Mouse (Mus musculus) ES-E14 (cell line): ENCODE results near the gene Ccl24. TPM values are rescaled to one million over a fixed set of nuclear protein-coding genes. Genes with fewer than 3 reads are reported as not detected.
"Not testable (repeated sequence)": the region's sequence is repeated elsewhere in the genome, so short reads cannot be mapped to it uniquely, and the experiment has no call there.

ENCODE experiments used
- DNase-seq: peaks from one replicate; pipeline ENCODE4 v3.0.0-alpha.2; 2013; ENCODE audit warnings: low read depth, low spot score
- H3K27ac ChIP-seq: 2 replicates; pipeline ENCODE4 v1.5.1; 2012; ENCODE audit warnings: low read depth, mild to moderate bottlenecking, low read length, moderate library complexity, mixed read lengths; ENCODE audit not compliant: poor library complexity, insufficient read depth, severe bottlenecking
- H3K36me3 ChIP-seq: 2 replicates; pipeline ENCODE4 v1.6.1; 2012; ENCODE audit warnings: mild to moderate bottlenecking, low read length, moderate library complexity, mixed read lengths; ENCODE audit not compliant: control insufficient read depth, poor library complexity, insufficient read depth, severe bottlenecking
- H3K4me1 ChIP-seq, 2 experiments: fragments of 150-350 bp in 1 of 2; sonication (generic) in 1 of 2; 2 replicates each; pipeline ENCODE4 v1.6.1; 2012; ENCODE audit warnings: low read length in 2 of 2, mild to moderate bottlenecking in 1 of 2, mixed read lengths in 1 of 2; ENCODE audit not compliant: control insufficient read depth in 2 of 2, insufficient read depth in 2 of 2, poor library complexity in 1 of 2
- H3K4me3 ChIP-seq, 2 experiments: fragments of 150-350 bp in 1 of 2; sonication (generic) in 1 of 2; 2 replicates each; pipeline ENCODE4 v1.5.1; 2012; ENCODE audit warnings: low read length in 2 of 2, low read depth in 1 of 2, mild to moderate bottlenecking in 1 of 2, mixed read lengths in 1 of 2; ENCODE audit not compliant: insufficient read depth in 1 of 2, poor library complexity in 1 of 2, severe bottlenecking in 1 of 2
- H3K9ac ChIP-seq: 2 replicates; pipeline ENCODE4 v1.6.1; 2012; ENCODE audit warnings: low read depth, mild to moderate bottlenecking, low read length, mixed read lengths; ENCODE audit not compliant: poor library complexity, insufficient read depth, severe bottlenecking
- H3K9me3 ChIP-seq: fragments of 150-350 bp; sonication (generic); 2 replicates; pipeline ENCODE4 v1.6.1; 2012; ENCODE audit warnings: low read depth, mild to moderate bottlenecking, low read length; ENCODE audit not compliant: control insufficient read depth, insufficient read depth
- CHD2 ChIP-seq: IDR thresholded peaks from 2 replicates; pipeline ENCODE4 v1.6.1; 2014; ENCODE audit warnings: mild to moderate bottlenecking, low read depth, low read length, inconsistent platforms
- HCFC1 ChIP-seq: IDR thresholded peaks from 2 replicates; pipeline ENCODE4 v1.6.1; 2012; ENCODE audit warnings: low read length, inconsistent platforms, borderline replicate concordance; ENCODE audit not compliant: insufficient read depth
- MAFK ChIP-seq: IDR thresholded peaks from 2 replicates; pipeline ENCODE4 v1.6.1; 2014; ENCODE audit warnings: mild to moderate bottlenecking, low read depth, low read length, inconsistent platforms; ENCODE audit not compliant: insufficient read depth
- ZC3H11A ChIP-seq: IDR thresholded peaks from 2 replicates; pipeline ENCODE4 v1.6.1; 2012; ENCODE audit warnings: low read depth, mild to moderate bottlenecking, inconsistent platforms, low read length, borderline replicate concordance
- ZNF384 ChIP-seq: IDR thresholded peaks from 2 replicates; pipeline ENCODE4 v1.6.1; 2012; ENCODE audit warnings: low read depth, low read length, inconsistent platforms
- in situ Hi-C, 2 experiments: fragments of 600-800 bp; cut with MboI; formaldehyde crosslinking; loops; one replicate each; pipeline ENCODE4 v1.15.1; 2025; ENCODE audit warnings: low sequenced_read_pairs in 2 of 2, inconsistent platforms in 1 of 2; ENCODE audit not compliant: unreplicated experiment in 2 of 2
- total RNA-seq: library from RNA; depleted of rRNA; stranded (reverse); fragments of 300-350 nt; gene quantifications from 2 replicates; pipeline ENCODE4 v1.2.3, GENCODE M21; 2012

Ccl24 gene
- total RNA-seq, 1 experiment = not detected

- Histone ChIP-seq H3K9me3 (no peaks in the 10 kb centered on the region), H3K27ac (no peak overlapping the region), H3K36me3 (no peaks in the 10 kb centered on the region), H3K4me3 (no peak overlapping the region), H3K4me1 (peaks cover 0 to 2% of the 10 kb centered on the region in 2 experiments; a peak in 1 of 4 replicates), H3K9ac (no peak overlapping the region)
- no peak for DNase-seq
- in situ Hi-C loops = loop anchor here in 1 of 2 experiments (25.0 kb wide), 1 partner anchor 195 kb away; no protein-coding TSS in a partner anchor
- TF ChIP-seq ZC3H11A = no peak
- TF ChIP-seq HCFC1 = no peak
- no peak for TF ChIP-seq ZNF384
- TF ChIP-seq CHD2 = no peak
- no peak for TF ChIP-seq MAFK
Measured at GRCm38 (mm10) chr5:135607581-135607980, 34.7 kb upstream of the Ccl24 start.

- not testable (repeated sequence) for H3K36me3 ChIP-seq, DNase-seq, H3K4me1 ChIP-seq, H3K9me3 ChIP-seq, H3K9ac ChIP-seq, H3K4me3 ChIP-seq, H3K27ac ChIP-seq
- in situ Hi-C loops = loop anchor here in 1 of 2 experiments (25.0 kb wide), 1 partner anchor 194 kb away; no protein-coding TSS in a partner anchor
Measured at GRCm38 (mm10) chr5:135606717-135607116, 33.9 kb upstream of the Ccl24 start.

GRCm38 (mm10) chr5:135604643-135605042, 31.8 kb upstream of the Ccl24 start:
- DNase-seq, H3K4me1 ChIP-seq, H3K27ac ChIP-seq, H3K9ac ChIP-seq, H3K4me3 ChIP-seq, H3K36me3 ChIP-seq, H3K9me3 ChIP-seq: not testable (repeated sequence)
- in situ Hi-C loops = loop anchor here in 1 of 2 experiments (25.0 kb wide), 1 partner anchor 192 kb away; no protein-coding TSS in a partner anchor

- Histone ChIP-seq H3K27ac (no peak overlapping the region), H3K4me3 (no peak overlapping the region), H3K9me3 (no peaks in the 10 kb centered on the region), H3K36me3 (no peaks in the 10 kb centered on the region), H3K9ac (no peak overlapping the region), H3K4me1 (no peaks in the 10 kb centered on the region)
- TF ChIP-seq MAFK (no peak), ZNF384 (no peak)
- in situ Hi-C loops = no loop called here
- no peak for DNase-seq
Measured at GRCm38 (mm10) chr5:135589996-135590784, 17.3 kb upstream of the Ccl24 start.

DNA sequence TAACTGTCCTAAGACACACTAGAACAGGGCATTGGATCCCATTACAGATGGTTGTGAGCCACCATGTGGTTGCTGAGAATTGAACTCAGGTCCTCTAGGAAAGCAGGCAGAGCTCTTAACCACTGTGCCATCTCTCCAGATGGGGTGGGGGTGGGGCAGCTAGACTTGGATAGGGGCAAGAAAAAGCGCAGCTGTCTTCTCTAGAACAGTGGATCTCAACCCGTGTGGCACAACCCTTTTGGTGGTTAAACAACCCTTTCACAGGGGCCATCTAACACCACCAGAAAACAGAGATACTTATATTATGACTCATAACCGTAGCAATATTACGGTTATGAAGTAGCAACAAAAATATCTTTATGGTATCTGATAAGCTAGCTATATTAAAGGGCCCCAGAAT, 14.9 kb upstream of the Ccl24 start:
- in situ Hi-C loops = no loop called here
- H3K4me3 ChIP-seq = no peak overlapping the region
- TF ChIP-seq CHD2 = no peak
- H3K36me3 ChIP-seq = no peaks in the 10 kb centered on the region
- no peak overlapping the region for H3K27ac ChIP-seq
- H3K9ac ChIP-seq = no peak overlapping the region
- H3K4me1 ChIP-seq = no peaks in the 10 kb centered on the region
- H3K9me3 ChIP-seq = no peaks in the 10 kb centered on the region
- no peak for DNase-seq
